Mouse (Mus musculus): ENCODE results near the gene Ier5. TPM values are rescaled to one million over a fixed set of nuclear protein-coding genes. Genes with fewer than 3 reads are reported as not detected.

Gene Ier5
- polyA plus RNA-seq, 1 experiment from 2014 or later, result 15.1 TPM

DNA sequence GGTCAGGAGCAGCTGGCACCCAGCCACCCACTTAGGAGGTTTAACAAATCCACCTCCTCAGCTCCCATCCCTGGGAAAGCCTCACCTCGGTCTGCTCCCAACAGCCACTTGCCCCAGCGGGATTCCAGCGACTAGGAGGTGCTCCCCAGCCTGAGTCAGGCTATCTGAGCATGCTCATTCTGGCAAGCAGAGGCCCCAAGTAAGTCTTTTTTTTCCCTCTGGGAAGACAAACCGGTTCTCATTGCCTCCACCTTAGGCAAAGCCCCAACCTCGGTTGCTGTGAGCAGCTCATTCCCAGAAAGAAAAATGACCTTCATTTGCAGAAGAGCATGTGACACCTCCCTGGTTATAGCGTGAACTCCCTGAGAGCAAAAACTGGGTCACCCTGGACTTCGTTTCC lies 29.7 kb downstream of the Ier5 start:
- ATAC-seq (ENCODE audit: insufficient read depth) (peak; percentile 48; the same call in 1 of the 2 replicates), DNase-seq (peak; percentile 62)
- no peaks in the 10 kb centered on the region for H3K27me3 ChIP-seq (ENCODE audit: insufficient read depth, low read length)
- H3K4me2 ChIP-seq, result peak overlapping the region; percentile 29; the same call in 1 of the 2 replicates
- H3K36me3 ChIP-seq (ENCODE audit: insufficient read depth), result no peaks in the 10 kb centered on the region
- TF ChIP-seq CTCF (IDR thresholded peaks at IDR 0.05; ENCODE audit: low read depth), result no peak
- no peaks in the 10 kb centered on the region for H3K9me3 ChIP-seq (ENCODE audit: low read depth, low read length)
- 28% methylated on average over 7 of the region's 7 CpGs for WGBS
- H3K27ac ChIP-seq (ENCODE audit: low read depth), result peak overlapping the region; percentile 38; the same call in 1 of the 2 replicates
- H3K9ac ChIP-seq, result no peak overlapping the region
- H3K4me3 ChIP-seq (ENCODE audit: low read depth, low read length), result no peak overlapping the region
- H3K4me1 ChIP-seq (ENCODE audit: insufficient read depth), result peaks cover 31% of the 10 kb centered on the region

DNA sequence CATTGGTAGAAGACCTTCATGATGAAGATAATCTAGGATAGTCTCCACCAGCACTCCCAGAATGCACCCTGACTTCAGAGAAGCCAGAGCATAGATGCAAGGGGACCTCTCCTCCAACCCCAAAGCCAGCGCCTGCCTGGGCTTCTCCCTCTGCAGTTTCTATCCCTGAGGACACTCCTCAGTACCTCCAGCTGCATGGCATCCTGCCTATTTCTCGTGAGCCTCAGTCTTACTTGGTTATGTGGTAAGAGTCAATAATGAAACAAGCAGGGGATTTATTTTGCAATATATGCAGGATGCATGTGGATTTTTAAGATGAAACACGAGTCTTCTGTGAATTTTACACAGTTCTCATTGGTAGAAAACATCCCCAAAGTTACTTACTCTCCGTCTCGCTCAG lies 33.2 kb downstream of the Ier5 start:
- Histone ChIP-seq H3K27me3 (ENCODE audit: insufficient read depth, low read length) (no peaks in the 10 kb centered on the region), H3K27ac (ENCODE audit: low read depth) (no peak overlapping the region), H3K4me2 (no peak overlapping the region), H3K9ac (no peak overlapping the region; the same call in 1 of the 2 replicates), H3K36me3 (ENCODE audit: insufficient read depth) (no peaks in the 10 kb centered on the region), H3K4me3 (ENCODE audit: low read depth, low read length) (no peak overlapping the region), H3K9me3 (ENCODE audit: low read depth, low read length) (no peaks in the 10 kb centered on the region), H3K4me1 (ENCODE audit: insufficient read depth) (peaks cover 13% of the 10 kb centered on the region)
- 78% methylated on average over 5 of the region's 5 CpGs for WGBS
- DNase-seq (no peak), ATAC-seq (ENCODE audit: insufficient read depth) (no peak)
- TF ChIP-seq CTCF (IDR thresholded peaks at IDR 0.05; ENCODE audit: low read depth), result no peak

DNA sequence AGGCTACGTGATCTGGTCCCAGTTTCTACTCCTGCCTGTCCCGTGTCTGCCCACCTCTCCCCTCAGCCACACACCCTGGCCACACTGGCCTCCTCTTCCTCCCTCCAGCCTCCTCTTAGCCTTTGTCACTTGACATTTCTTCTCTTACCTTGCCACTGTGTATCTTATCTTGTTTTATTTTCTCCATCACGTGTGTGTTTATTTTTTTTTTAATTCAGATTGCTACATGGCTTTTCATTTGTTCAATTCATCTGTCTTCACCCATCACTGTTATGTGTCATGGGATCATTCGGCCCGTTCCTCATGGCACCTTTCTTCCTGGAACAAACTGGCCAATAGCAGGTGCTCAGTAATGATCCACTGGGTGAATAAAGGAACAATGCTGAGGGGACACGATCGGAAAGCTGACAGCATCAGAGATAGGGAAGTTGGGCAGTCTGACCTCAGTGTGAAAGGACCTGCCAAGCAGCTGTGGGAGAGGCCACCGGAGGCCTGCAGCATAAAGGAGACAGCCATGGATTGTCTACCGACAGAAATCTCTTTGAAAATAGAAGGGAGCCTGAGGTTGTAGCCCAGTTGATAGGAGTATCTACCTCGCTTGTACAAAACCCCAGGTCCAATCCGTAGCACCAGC lies 34.3 kb downstream of the Ier5 start:
- H3K4me3 ChIP-seq (ENCODE audit: low read depth, low read length), result no peak overlapping the region
- H3K4me2 ChIP-seq, result no peak overlapping the region
- no peaks in the 10 kb centered on the region for H3K36me3 ChIP-seq (ENCODE audit: insufficient read depth)
- H3K9me3 ChIP-seq (ENCODE audit: low read depth, low read length), result no peaks in the 10 kb centered on the region
- H3K9ac ChIP-seq, result no peak overlapping the region
- no peak for TF ChIP-seq CTCF (IDR thresholded peaks at IDR 0.05; ENCODE audit: low read depth)
- WGBS, result 57% methylated on average over 11 of the region's 11 CpGs
- H3K27me3 ChIP-seq (ENCODE audit: insufficient read depth, low read length), result no peaks in the 10 kb centered on the region
- ATAC-seq (ENCODE audit: insufficient read depth) (no peak), DNase-seq (no peak)
- H3K4me1 ChIP-seq (ENCODE audit: insufficient read depth), result peaks cover 16% of the 10 kb centered on the region; the same call in 1 of the 2 replicates
- H3K27ac ChIP-seq (ENCODE audit: low read depth), result no peak overlapping the region

DNA sequence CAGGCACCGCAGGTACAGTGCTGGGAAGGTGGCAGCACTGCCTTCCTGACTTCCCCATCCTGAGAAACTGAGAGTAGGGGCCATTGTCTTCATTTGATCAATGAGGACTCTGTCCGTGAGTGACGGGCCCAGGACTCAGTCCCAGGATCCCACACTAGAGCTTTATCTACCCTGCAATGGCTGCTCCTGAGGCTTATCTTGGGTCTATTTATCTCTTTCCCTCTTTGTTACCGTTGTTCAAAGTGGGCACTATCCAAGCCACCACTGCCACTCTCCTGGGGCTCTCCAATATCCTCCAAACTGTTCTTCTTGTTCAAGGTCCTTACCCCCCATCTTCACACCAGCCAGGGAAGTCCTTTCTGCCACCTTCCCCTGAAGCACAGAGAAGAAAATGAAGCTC lies 34.8 kb downstream of the Ier5 start:
- no peaks in the 10 kb centered on the region for H3K9me3 ChIP-seq (ENCODE audit: low read depth, low read length)
- no peak overlapping the region for H3K4me2 ChIP-seq
- peaks cover 13% of the 10 kb centered on the region; the same call in 1 of the 2 replicates for H3K4me1 ChIP-seq (ENCODE audit: insufficient read depth)
- no peak overlapping the region for H3K4me3 ChIP-seq (ENCODE audit: low read depth, low read length)
- H3K36me3 ChIP-seq (ENCODE audit: insufficient read depth), result no peaks in the 10 kb centered on the region
- no peak overlapping the region for H3K27ac ChIP-seq (ENCODE audit: low read depth)
- H3K27me3 ChIP-seq (ENCODE audit: insufficient read depth, low read length), result no peaks in the 10 kb centered on the region
- no peak for TF ChIP-seq CTCF (IDR thresholded peaks at IDR 0.05; ENCODE audit: low read depth)
- 44% methylated on average over 4 of the region's 4 CpGs for WGBS
- DNase-seq (no peak), ATAC-seq (ENCODE audit: insufficient read depth) (no peak)
- no peak overlapping the region for H3K9ac ChIP-seq

DNA sequence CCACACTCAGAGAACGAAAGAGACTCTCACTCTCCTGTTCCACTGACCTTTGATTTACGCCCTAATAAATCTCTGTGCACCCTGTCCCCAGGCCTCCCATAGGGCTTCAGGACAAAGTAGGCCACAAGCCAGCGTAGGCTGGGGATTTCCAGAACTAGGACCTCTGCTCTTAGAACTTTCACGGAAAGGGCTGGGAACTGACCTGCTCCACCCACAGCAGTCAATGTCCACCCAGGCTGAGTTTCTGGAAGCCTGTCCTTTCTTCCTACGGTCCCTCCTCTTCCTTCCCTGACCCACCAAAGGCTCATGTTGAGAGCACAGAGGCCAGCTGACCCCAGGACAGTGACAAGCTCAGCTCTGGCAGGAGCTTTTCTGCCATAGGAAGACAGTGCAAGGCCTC lies 35.3 kb downstream of the Ier5 start:
- no peak for TF ChIP-seq CTCF (IDR thresholded peaks at IDR 0.05; ENCODE audit: low read depth)
- no peaks in the 10 kb centered on the region for H3K36me3 ChIP-seq (ENCODE audit: insufficient read depth)
- peaks cover 13% of the 10 kb centered on the region for H3K4me1 ChIP-seq (ENCODE audit: insufficient read depth)
- no peak overlapping the region for H3K4me3 ChIP-seq (ENCODE audit: low read depth, low read length)
- no peak overlapping the region for H3K27ac ChIP-seq (ENCODE audit: low read depth)
- no peak for ATAC-seq (ENCODE audit: insufficient read depth)
- no peaks in the 10 kb centered on the region for H3K9me3 ChIP-seq (ENCODE audit: low read depth, low read length)
- WGBS, result 71% methylated on average over 5 of the region's 5 CpGs
- no peak overlapping the region for H3K9ac ChIP-seq
- no peak for DNase-seq
- no peak overlapping the region for H3K4me2 ChIP-seq
- H3K27me3 ChIP-seq (ENCODE audit: insufficient read depth, low read length), result no peaks in the 10 kb centered on the region

DNA sequence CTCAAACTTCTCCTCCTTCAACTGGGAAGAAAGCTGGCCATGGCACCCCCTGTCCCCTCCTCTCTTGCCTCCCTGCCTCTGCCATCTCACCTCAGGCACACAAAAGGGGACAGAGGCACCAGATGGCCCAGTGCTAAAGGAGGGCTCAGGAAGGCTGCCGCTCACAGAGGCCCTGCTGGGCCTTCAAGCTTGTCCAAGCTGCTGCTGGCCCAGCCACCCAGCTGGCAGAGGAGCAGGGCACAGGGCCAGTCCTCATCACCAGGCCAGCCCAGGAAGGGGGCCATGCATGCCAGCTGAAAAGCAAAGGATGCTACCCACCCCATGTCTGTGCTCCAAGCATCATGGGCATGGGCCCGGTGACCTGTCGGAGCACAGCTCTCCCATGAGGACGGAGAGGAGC lies 36.5 kb downstream of the Ier5 start:
- no peak overlapping the region for H3K4me2 ChIP-seq
- no peak for TF ChIP-seq CTCF (IDR thresholded peaks at IDR 0.05; ENCODE audit: low read depth)
- no peak overlapping the region for H3K4me3 ChIP-seq (ENCODE audit: low read depth, low read length)
- H3K9ac ChIP-seq, result no peak overlapping the region
- no peaks in the 10 kb centered on the region for H3K27me3 ChIP-seq (ENCODE audit: insufficient read depth, low read length)
- no peaks in the 10 kb centered on the region for H3K36me3 ChIP-seq (ENCODE audit: insufficient read depth)
- H3K27ac ChIP-seq (ENCODE audit: low read depth), result no peak overlapping the region
- H3K4me1 ChIP-seq (ENCODE audit: insufficient read depth), result peaks cover 13% of the 10 kb centered on the region
- 93% methylated on average over 4 of the region's 4 CpGs for WGBS
- DNase-seq, result no peak
- H3K9me3 ChIP-seq (ENCODE audit: low read depth, low read length), result no peaks in the 10 kb centered on the region
- no peak for ATAC-seq (ENCODE audit: insufficient read depth)

DNA sequence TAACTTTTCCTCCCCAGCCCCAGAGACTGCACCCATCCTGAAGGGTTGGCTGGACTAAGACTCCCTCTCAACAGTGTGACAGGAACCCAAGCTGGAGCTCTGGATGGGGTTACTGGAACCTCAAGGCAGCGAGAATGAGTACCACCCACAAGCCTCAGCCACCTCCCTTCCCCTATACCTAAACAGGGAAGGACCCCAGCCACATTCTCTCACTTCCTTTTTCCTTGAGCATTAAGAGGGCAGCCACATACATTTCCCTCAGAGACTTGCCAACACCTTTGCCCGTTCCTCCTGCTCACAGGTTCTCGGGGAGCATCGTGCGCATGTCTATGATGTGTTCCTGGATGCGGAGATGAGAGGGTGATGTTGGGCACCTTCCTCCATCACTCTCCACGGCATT lies 37.4 kb downstream of the Ier5 start:
- ATAC-seq (ENCODE audit: insufficient read depth), result no peak
- WGBS, result 85% methylated on average over 7 of the region's 7 CpGs
- no peak overlapping the region for H3K27ac ChIP-seq (ENCODE audit: low read depth)
- H3K4me3 ChIP-seq (ENCODE audit: low read depth, low read length), result no peak overlapping the region
- no peak for DNase-seq
- TF ChIP-seq CTCF (IDR thresholded peaks at IDR 0.05; ENCODE audit: low read depth), result no peak
- no peaks in the 10 kb centered on the region for H3K27me3 ChIP-seq (ENCODE audit: insufficient read depth, low read length)
- H3K9ac ChIP-seq, result no peak overlapping the region
- no peaks in the 10 kb centered on the region for H3K9me3 ChIP-seq (ENCODE audit: low read depth, low read length)
- H3K36me3 ChIP-seq (ENCODE audit: insufficient read depth), result no peaks in the 10 kb centered on the region
- no peak overlapping the region for H3K4me2 ChIP-seq
- H3K4me1 ChIP-seq (ENCODE audit: insufficient read depth), result peaks cover 13% of the 10 kb centered on the region
